Mouse (Mus musculus): ENCODE measurements at regions not wholly inside any gene's neighbourhood (a gene's known extent, or its start where the extent isn't known, plus 50 kb on each side); places are given as distances from the start of the nearest gene placed in this dataset.
A peak's percentile ranks its signal among the peaks of the same experiment; 100 is the strongest.

GRCm38 (mm10) chr13:97386511-97386910, 145.6 kb downstream of the Enc1 start:
- Histone ChIP-seq H3K4me3 (no peak overlapping the region), H3K27ac (no peak overlapping the region)
- no peak for TF ChIP-seq CTCF (IDR thresholded peaks at IDR 0.05)
- intact Hi-C loops (cut with DNase I), result loop anchor here (5.0 kb wide), 1 partner anchor 166 kb away; no protein-coding TSS in a partner anchor
- DNase-seq (ENCODE audit: extremely low spot score in 1 of 2, low spot score in 2 of 2), result no peak

GRCm38 (mm10) chr13:97385531-97385930, 144.6 kb downstream of the Enc1 start:
- DNase-seq (ENCODE audit: extremely low spot score in 1 of 2, low spot score in 2 of 2), result no peak
- Histone ChIP-seq H3K27ac (no peak overlapping the region), H3K4me3 (no peak overlapping the region)
- intact Hi-C loops (cut with DNase I), result loop anchor here (5.0 kb wide), 1 partner anchor 167 kb away; no protein-coding TSS in a partner anchor
- TF ChIP-seq CTCF (IDR thresholded peaks at IDR 0.05), result no peak

GRCm38 (mm10) chr13:97384091-97384777, 143.3 kb downstream of the Enc1 start:
- TF ChIP-seq CTCF (IDR thresholded peaks at IDR 0.05), result no peak
- no peak for DNase-seq (ENCODE audit: extremely low spot score in 1 of 2, low spot score in 2 of 2)
- Histone ChIP-seq H3K4me3 (no peak overlapping the region), H3K27ac (no peak overlapping the region)
- intact Hi-C loops (cut with DNase I), result loop anchor here (5.0 kb wide), 1 partner anchor 127 kb away; no protein-coding TSS in a partner anchor

GRCm38 (mm10) chr13:97383351-97383750, 142.4 kb downstream of the Enc1 start:
- no peak for DNase-seq (ENCODE audit: extremely low spot score in 1 of 2, low spot score in 2 of 2)
- intact Hi-C loops (cut with DNase I), result loop anchor here (5.0 kb wide), 1 partner anchor 126 kb away; no protein-coding TSS in a partner anchor
- no peak for TF ChIP-seq CTCF (IDR thresholded peaks at IDR 0.05)
- Histone ChIP-seq H3K4me3 (no peak overlapping the region), H3K27ac (no peak overlapping the region)

- no peak for DNase-seq (ENCODE audit: extremely low spot score in 1 of 2, low spot score in 2 of 2)
- intact Hi-C loops (cut with DNase I), result loop anchor here (5.0 kb wide), 1 partner anchor 123 kb away; no protein-coding TSS in a partner anchor
- Histone ChIP-seq H3K4me3 (no peak overlapping the region), H3K27ac (peak overlapping the region; percentile 44; the same call in 1 of the 2 replicates)
- TF ChIP-seq CTCF (IDR thresholded peaks at IDR 0.05), result no peak
Measured at GRCm38 (mm10) chr13:97380366-97380765, 139.5 kb downstream of the Enc1 start.

- intact Hi-C loops (cut with DNase I), result no loop called here
- no peak overlapping the region for H3K4me3 ChIP-seq
- H3K27ac ChIP-seq, result no peak overlapping the region
- TF ChIP-seq CTCF (IDR thresholded peaks at IDR 0.05), result no peak
- no peak for DNase-seq (ENCODE audit: extremely low spot score in 1 of 2, low spot score in 2 of 2)
Measured at GRCm38 (mm10) chr13:97376232-97376523, 135.3 kb downstream of the Enc1 start.

- no peak for TF ChIP-seq CTCF (IDR thresholded peaks at IDR 0.05)
- no peak for DNase-seq (ENCODE audit: extremely low spot score in 1 of 2, low spot score in 2 of 2)
- H3K4me3 ChIP-seq, result no peak overlapping the region
- intact Hi-C loops (cut with DNase I), result no loop called here
- no peak overlapping the region for H3K27ac ChIP-seq
Measured at GRCm38 (mm10) chr13:97375501-97376231, 134.8 kb downstream of the Enc1 start.

- intact Hi-C loops (cut with DNase I), result no loop called here
- no peak for DNase-seq (ENCODE audit: extremely low spot score in 1 of 2, low spot score in 2 of 2)
- TF ChIP-seq CTCF (IDR thresholded peaks at IDR 0.05), result no peak
- H3K27ac ChIP-seq, result no peak overlapping the region
- H3K4me3 ChIP-seq, result no peak overlapping the region
Measured at GRCm38 (mm10) chr13:97372348-97372747, 131.4 kb downstream of the Enc1 start.

GRCm38 (mm10) chr13:97371200-97371599, 130.3 kb downstream of the Enc1 start:
- Histone ChIP-seq H3K4me3 (no peak overlapping the region), H3K27ac (no peak overlapping the region)
- intact Hi-C loops (cut with DNase I), result no loop called here
- no peak for TF ChIP-seq CTCF (IDR thresholded peaks at IDR 0.05)
- DNase-seq (ENCODE audit: extremely low spot score in 1 of 2, low spot score in 2 of 2), result no peak

- intact Hi-C loops (cut with DNase I), result no loop called here
- DNase-seq (ENCODE audit: extremely low spot score in 1 of 2, low spot score in 2 of 2), result no peak
- Histone ChIP-seq H3K27ac (no peak overlapping the region), H3K4me3 (no peak overlapping the region)
- TF ChIP-seq CTCF (IDR thresholded peaks at IDR 0.05), result no peak
Measured at GRCm38 (mm10) chr13:97366723-97367122, 125.8 kb downstream of the Enc1 start.

GRCm38 (mm10) chr13:97365557-97366244, 124.8 kb downstream of the Enc1 start:
- DNase-seq (ENCODE audit: extremely low spot score in 1 of 2, low spot score in 2 of 2), result no peak
- no peak for TF ChIP-seq CTCF (IDR thresholded peaks at IDR 0.05)
- Histone ChIP-seq H3K4me3 (no peak overlapping the region), H3K27ac (no peak overlapping the region)
- intact Hi-C loops (cut with DNase I), result no loop called here

- DNase-seq (ENCODE audit: extremely low spot score in 1 of 2, low spot score in 2 of 2), result no peak
- no peak for TF ChIP-seq CTCF (IDR thresholded peaks at IDR 0.05)
- no peak overlapping the region for H3K4me3 ChIP-seq
- intact Hi-C loops (cut with DNase I), result no loop called here
- no peak overlapping the region for H3K27ac ChIP-seq
Measured at GRCm38 (mm10) chr13:97365004-97365403, 124.1 kb downstream of the Enc1 start.

Data from left cerebral cortex, adult 2 months (tissue).